Mouse (Mus musculus) right cerebral cortex, postnatal 25 days (tissue): Measurements from ENCODE around the gene B4galt4.
"Not testable (repeated sequence)": the region's sequence is repeated elsewhere in the genome, so short reads cannot be mapped to it uniquely, and the experiment has no call there.

Source experiments
- DNase-seq: peaks from one replicate; pipeline ENCODE4 v3.0.0; 2022

The B4galt4 gene

GRCm38 (mm10) chr16:38742113-38742658 lies at the start of gene B4galt4:
Gene B4galt4, plus strand, starts transcription at chr16:38742264.
- peak; percentile 89 for DNase-seq

DNA sequence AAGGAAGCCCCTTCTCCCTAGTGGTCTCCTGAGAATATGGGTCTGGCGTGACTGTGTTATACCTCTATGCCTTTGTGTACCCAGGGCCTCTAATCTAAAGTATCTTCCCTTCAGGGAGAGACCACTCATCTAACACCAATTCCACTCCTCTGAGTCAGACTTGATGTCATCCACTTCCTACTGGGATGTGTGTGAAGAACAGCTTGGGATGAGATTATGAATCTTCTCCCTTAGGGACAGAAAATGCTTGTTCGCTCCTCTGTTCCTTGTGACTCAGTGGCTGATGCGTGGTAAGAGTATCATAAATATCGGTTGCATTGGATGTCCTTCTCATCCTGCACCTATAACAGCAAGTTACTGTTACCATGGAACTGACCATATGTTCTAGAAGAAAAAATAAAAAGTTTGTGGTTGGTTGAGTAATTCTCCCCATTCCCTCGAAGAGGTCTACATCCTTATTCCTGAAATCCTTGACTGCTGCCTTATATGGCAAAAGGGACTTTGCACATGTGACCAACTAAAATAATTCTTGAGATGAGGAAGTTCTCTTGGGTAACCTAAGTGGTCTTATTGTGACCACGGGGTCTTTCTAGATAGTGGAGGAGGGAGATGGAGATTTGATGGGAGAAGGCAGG lies 47.0 kb upstream of the B4galt4 start:
- no peak for DNase-seq

DNA sequence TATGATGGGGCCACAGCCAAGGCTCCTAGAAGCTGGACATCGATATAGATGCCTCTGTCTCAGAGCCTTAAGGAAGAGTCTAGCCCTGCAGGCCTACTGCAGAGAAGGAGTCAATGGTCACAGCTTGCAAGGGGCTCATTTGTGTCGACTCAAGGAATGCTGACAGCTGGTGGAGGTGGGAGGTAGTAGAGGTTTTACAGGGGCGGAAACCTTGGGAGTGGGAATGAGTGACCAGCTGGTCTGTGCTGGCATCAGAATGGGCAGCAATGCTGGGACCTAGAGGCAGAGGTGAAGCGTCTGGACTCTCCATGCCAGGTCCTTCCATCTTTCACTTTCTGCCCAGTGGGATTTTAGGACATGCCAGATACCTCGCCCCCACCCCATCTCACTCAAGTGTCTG lies 46.5 kb upstream of the B4galt4 start:
- no peak for DNase-seq

DNA sequence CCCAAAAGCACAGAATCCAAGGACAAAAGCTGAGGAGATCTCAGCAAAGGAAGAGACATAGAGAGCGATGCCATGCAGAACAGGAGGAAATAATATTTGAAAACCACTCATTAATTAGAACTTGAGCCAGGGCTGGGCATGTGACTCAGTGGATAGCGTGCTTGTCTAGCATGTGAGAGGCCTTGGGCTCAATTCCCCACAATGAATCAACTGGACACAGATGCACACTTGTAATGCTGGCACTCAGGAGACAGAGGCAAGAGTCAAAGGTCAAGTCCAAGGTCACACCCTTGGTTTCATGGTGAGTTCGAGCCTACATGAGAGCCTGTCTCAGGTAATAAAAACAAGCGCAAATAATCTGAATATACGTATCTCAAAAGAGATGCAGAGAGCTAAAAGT lies 44.5 kb upstream of the B4galt4 start:
- DNase-seq, result no peak

- no peak for DNase-seq
These were observed 41.5 kb upstream of the B4galt4 start for GRCm38 (mm10) chr16:38700392-38701162.

DNA sequence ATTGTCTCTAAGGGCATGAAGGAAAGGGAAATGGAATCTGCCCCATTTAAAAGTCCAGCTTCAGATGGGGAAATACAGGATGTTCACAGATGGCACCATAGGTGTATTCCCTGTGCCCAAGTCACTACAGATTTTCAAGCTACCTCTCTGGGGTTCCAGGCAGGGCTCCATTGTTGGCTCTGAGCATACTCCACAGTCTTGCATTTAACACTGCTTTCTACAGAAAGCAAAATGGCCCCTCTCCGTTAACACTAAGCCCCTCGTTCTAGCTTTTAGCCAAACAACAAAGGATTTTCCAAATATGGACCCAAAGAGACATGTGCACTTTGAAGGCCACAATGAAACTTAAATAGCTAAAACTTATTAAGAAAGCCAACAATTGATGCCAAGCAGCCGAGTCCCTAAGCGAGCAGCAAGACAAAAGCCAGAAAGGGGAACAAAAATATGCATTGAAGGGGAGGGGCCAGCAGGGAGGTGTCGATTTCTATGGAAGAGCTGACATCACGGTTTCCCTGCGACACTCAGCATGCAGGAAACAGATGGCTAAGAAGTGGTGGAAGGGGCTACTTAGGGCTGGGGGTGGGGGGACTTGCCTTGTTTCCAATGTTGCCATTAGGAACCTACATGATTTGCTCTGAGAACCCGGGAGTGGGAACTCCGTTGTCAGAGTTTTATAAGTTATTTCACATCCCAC lies 40.4 kb upstream of the B4galt4 start:
- DNase-seq, result no peak

- DNase-seq, result no peak
These were observed 39.7 kb upstream of the B4galt4 start for GRCm38 (mm10) chr16:38702316-38702715.

- DNase-seq, result no peak
These were observed 38.6 kb upstream of the B4galt4 start for GRCm38 (mm10) chr16:38703501-38703900.

DNA sequence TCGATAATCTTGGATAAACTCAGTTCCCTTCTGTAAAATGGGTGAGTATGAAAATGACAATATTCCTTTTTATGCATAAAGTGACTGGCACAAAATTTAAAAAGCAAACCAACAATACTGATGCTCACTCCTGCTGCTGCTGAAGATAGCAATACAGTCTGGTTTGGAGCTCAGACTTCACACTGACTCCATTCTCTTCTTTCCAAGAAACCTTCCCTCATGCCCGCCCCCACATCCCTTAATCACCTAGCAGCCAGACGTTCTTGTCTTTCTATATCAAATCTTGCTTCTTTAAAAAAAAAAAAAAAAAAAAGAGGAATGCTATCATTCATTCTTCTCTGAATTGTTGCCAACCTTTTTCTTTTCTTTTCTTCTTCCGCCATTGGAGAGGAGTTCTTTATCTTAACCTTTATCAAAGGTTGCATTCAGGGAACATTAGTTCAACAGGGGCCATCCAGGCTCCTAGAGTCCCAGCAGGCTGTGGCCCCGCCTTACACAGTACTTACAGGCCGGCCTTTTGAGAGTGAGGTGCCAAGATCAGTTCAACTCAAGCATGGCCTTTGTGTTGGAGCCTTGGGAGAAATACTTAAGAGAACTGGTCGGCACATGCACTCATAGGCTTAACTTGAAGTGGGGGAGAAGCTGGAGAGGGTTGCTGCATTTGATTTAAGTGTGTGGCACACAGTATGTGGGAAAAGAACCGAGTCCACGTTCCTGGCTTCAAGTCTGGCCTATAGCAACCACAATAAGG lies 36.4 kb upstream of the B4galt4 start:
- no peak for DNase-seq

DNA sequence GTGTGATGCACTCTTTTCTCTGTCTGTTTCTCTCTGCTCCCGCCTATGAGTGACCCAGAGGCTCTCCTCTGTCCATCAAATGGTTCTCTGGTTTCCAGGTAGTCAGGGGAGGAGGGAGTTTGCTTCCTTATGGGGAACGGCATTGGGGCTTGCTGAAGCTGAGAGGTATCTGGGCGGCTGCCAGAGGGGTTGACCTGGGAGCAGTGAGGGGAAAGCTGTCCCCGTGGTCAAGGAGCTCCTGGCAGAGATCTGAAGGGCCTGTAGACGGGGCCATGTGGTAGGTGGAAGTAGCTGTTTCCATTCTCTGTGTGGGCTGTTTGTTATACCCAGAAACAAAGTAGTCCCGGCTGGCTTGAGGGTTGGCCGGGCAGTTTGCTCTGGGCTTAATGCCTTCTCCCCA lies 35.3 kb upstream of the B4galt4 start:
- no peak for DNase-seq

DNA sequence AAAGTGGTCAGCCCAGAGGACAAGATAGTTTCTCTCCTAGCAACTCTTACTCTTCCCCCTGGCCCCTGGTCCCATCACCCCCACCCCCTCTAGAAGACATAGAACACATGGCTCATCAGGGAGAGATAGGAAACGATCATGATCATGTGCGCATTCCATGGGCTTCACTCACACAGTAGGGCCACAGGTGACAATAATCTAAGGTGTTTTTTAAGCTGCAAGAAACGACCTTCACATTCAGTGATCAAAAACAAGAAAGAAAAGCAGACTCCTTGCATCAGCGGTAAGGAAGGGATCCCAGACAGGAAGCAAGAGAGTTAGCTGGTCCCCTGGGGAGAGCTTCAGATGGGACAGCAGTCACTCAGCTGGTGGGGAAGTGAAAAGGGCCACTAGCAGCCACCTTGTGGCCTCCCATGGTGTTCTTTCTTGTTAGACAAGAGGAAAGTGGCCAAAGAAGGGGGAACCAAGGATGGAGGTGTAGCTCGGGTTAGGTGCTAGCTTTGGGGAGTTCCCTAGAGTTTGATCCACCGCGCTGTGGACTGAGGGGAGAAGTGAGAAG lies 33.0 kb upstream of the B4galt4 start:
- no peak for DNase-seq

DNA sequence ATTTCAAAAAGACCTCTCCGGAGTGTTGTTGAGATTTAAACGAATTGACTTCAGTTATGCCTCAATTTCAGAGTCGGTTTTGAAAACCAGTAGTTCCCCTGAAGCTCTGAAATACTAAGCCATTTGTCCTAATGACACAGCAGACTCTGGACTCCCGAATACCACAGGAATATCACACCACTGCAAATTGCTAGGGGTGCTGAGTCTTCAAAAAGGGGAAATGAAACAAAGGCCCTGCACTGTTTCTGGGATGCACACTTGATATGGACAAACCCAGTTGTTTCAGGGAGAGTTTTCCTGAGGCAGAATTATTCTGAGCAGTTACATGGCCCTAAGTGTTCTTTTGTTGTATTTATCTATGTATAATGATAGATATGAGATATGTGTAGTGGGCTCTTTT lies 30.8 kb upstream of the B4galt4 start:
- DNase-seq, result no peak

- DNase-seq, result no peak
These were observed 30.0 kb upstream of the B4galt4 start for GRCm38 (mm10) chr16:38712105-38712504.

GRCm38 (mm10) chr16:38712581-38713403 lies 29.3 kb upstream of the B4galt4 start, which contains the start of gene Arhgap31:
Gene Arhgap31, minus strand, starts transcription at chr16:38713274.
- peak; percentile 65 for DNase-seq

- DNase-seq, result no peak
These were observed 28.4 kb upstream of the B4galt4 start for GRCm38 (mm10) chr16:38713404-38714258.

DNA sequence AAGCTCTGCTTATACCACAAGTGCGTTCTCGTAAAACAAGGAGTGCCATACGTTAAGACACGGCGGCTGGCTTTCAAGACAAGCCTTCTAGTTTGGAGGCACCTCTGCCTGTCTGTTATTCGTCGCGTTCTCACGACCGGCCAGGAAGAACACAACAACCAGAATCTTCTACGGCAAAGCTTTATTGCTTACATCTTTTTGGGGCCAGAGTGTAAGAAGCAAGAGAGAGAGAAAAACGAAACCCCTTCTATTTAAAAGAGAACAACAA lies 27.9 kb upstream of the B4galt4 start:
- not testable (repeated sequence) for DNase-seq

- no peak for DNase-seq
These were observed 20.7 kb upstream of the B4galt4 start for GRCm38 (mm10) chr16:38721377-38721776.

DNA sequence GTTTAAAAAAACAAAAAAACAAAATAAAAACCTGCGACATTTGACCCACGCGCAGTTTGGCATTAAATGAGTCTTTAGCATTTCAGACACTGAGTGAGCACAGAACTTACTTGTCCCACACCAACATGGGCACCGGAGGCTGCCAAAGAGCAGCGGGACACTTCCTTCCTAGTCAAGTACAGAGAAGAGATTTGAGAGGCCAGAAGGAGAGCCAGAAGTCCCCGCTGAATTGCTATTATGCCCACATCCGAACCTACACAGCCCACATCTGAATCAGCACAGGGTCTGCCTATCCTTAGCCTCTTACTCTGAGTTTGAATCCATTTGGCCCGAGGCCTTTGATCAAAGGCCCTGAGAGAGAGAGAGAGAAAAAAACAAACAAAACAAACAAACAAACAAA lies 17.8 kb upstream of the B4galt4 start:
- DNase-seq, result no peak

GRCm38 (mm10) chr16:38724974-38725373 lies 17.1 kb upstream of the B4galt4 start:
- DNase-seq, result no peak

GRCm38 (mm10) chr16:38728576-38729132 lies 13.4 kb upstream of the B4galt4 start:
- DNase-seq, result no peak

DNA sequence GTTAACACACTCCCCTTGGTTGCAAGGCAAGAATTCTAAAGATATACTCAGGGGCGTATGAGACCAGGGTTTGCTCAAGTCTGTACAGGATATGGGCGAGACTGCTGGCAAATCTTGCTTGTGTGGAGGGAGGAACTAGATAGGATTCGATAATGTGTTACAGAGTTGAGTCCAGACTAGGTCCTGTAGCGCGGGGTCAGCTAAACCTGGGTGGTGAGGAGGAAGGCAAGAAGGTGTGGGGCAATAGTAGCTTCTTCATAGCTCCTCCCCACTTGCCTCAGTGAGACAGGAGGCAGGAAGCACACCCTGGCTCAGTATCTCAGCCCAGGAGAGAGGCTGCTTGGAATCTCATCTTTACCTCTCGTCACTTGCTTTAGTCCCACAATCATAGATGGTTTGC lies 12.9 kb upstream of the B4galt4 start:
- no peak for DNase-seq
